Mouse (Mus musculus) hindbrain, postnatal 0 days (tissue): ENCODE results near the gene Tmem184b. TPM values are rescaled to one million over a fixed set of nuclear protein-coding genes. Genes with fewer than 3 reads are reported as not detected.
A peak's percentile ranks its signal among the peaks of the same experiment; 100 is the strongest.

Source experiments
- ATAC-seq: fragments of 200-750 bp; cut with Nextera tagmentation; 2 replicates; pipeline ENCODE4 v1.8.0; 2017; ENCODE audit warnings: mild to moderate bottlenecking, moderate TSS enrichment, moderate library complexity
- DNase-seq: peaks from one replicate; pipeline ENCODE4 v3.0.0-alpha.2; 2015; ENCODE audit warnings: low spot score
- H3K27ac ChIP-seq: fragments of 300-500 bp; sonication (generic); 2 replicates; pipeline ENCODE4 v1.5.1; 2014; ENCODE audit warnings: mild to moderate bottlenecking
- H3K27me3 ChIP-seq: fragments of 300-500 bp; sonication (generic); 2 replicates; pipeline ENCODE4 v1.6.1; 2014; ENCODE audit warnings: low read length, mixed read lengths; ENCODE audit not compliant: insufficient read depth
- H3K36me3 ChIP-seq: fragments of 300-500 bp; sonication (generic); 2 replicates; pipeline ENCODE4 v1.6.1; 2014; ENCODE audit warnings: low read length, mixed read lengths; ENCODE audit not compliant: insufficient read depth
- H3K4me1 ChIP-seq: fragments of 300-500 bp; sonication (generic); 2 replicates; pipeline ENCODE4 v1.6.1; 2014; ENCODE audit warnings: antibody characterized with exemption, low read length, mixed read lengths; ENCODE audit not compliant: insufficient read depth
- H3K4me2 ChIP-seq: fragments of 300-500 bp; sonication (generic); 2 replicates; pipeline ENCODE4 v1.6.1; 2014; ENCODE audit warnings: low read depth, mild to moderate bottlenecking, low read length, moderate library complexity, mixed read lengths
- H3K4me3 ChIP-seq: fragments of 300-500 bp; sonication (generic); 2 replicates; pipeline ENCODE4 v1.5.1; 2014; ENCODE audit warnings: low read length
- H3K9ac ChIP-seq: fragments of 300-500 bp; sonication (generic); replicated peaks from 2 replicates; pipeline ENCODE4 v1.6.1; 2014; ENCODE audit warnings: mild to moderate bottlenecking, low read length, moderate library complexity, mixed read lengths
- H3K9me3 ChIP-seq: fragments of 300-500 bp; sonication (generic); 2 replicates; pipeline ENCODE4 v1.6.1; 2016; ENCODE audit warnings: low read length, mixed read lengths
- CTCF ChIP-seq: IDR thresholded peaks from 2 replicates; pipeline ENCODE4 v1.5.1; 2016; ENCODE audit warnings: antibody characterized with exemption, control low read depth, low read depth
- WGBS: fragments of 180-500 bp; shearing (Covaris S2); extraction: QIAGEN DNeasy Blood & Tissue Kit; methylation state at CpG from one replicate; pipeline ENCODE4 v1.1.7; 2014; 5-methylcytosine and 5-hydroxymethylcytosine counted together
- polyA plus RNA-seq: library from polyadenylated mRNA; unstranded; fragments of >200 nt; fragmentation: Nextera tagmentation; extraction: Ambion mirVana; gene quantifications from 2 replicates; pipeline ENCODE4 v1.2.1, GENCODE M21; 2015
- total RNA-seq: library from RNA; depleted of rRNA; stranded (reverse); fragments of >200 nt; gene quantifications from 2 replicates; pipeline ENCODE4 v1.2.3, GENCODE M21; 2014

Tmem184b gene
- total and polyA plus RNA-seq, 2 experiments from 2014 or later, result 31.6 to 72.4 TPM

DNA sequence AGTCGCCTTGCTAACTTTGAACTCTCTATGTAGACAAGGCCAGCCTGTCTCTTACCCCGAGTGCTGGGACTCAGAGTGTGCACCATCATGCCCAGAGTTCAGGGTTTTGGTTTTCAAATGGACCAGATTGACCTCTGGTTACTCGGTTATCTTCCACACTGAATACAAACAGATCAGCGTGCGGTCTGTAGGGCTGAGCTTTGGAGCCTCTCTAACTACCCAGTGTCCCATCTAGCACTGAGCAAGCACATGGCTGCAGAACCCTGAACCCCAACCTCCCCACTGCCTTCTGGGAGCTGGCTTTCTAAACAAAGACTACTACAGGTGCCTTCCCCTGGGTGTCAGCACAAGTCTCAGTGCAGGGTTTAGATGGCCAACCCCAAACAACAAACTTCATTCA is 10.8 kb downstream of the Tmem184b start:
- H3K9me3 ChIP-seq, result no peaks in the 10 kb centered on the region
- H3K9ac ChIP-seq, result no peak overlapping the region
- no peak overlapping the region for H3K27ac ChIP-seq
- WGBS, result 84% methylated on average over 5 of the region's 5 CpGs
- no peaks in the 10 kb centered on the region for H3K36me3 ChIP-seq
- TF ChIP-seq CTCF, result no peak
- ATAC-seq (no peak), DNase-seq (no peak)
- H3K4me3 ChIP-seq, result no peak overlapping the region
- H3K27me3 ChIP-seq, result no peaks in the 10 kb centered on the region
- no peak overlapping the region for H3K4me2 ChIP-seq
- H3K4me1 ChIP-seq, result peaks cover 5% of the 10 kb centered on the region; the same call in 1 of the 2 replicates

DNA sequence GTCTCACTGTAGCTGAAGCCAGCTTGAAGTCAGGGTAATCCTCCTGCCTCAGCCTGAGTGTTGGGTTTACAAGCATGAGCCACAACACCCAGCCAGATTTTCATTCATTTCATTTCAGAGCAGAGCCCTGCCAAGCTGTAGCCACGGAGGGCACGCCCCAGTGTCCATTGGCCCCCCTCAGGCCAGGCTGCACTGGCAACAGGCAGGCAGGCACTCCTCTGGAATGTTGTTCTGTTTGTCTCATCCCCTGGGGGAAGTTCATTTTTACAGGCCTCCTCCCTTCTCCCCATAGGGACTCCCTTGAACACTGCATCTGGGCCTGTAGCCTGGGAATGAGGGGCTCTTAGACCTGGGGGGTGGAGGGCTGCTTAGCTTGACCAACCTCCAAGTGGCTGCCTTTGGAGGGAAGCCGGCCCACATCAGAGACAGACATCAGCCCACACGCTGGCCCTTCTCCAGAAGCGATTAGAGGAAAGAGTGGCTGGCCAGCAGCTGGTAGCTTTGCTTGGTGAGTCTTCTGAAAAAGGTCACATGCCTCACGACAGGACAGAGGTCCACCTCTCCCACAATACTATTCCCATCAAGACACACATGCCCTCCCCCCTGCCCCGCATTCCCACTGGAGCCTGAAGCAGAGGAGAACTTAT is 11.8 kb downstream of the Tmem184b start:
- Histone ChIP-seq H3K27ac (no peak overlapping the region; the same call in 1 of the 2 replicates), H3K36me3 (no peaks in the 10 kb centered on the region), H3K9ac (no peak overlapping the region), H3K9me3 (no peaks in the 10 kb centered on the region), H3K4me1 (peaks cover 5% of the 10 kb centered on the region; the same call in 1 of the 2 replicates), H3K4me3 (no peak overlapping the region), H3K27me3 (no peaks in the 10 kb centered on the region), H3K4me2 (no peak overlapping the region)
- 20% methylated on average over 7 of the region's 7 CpGs for WGBS
- no peak for TF ChIP-seq CTCF
- peak; percentile 62 for ATAC-seq
- peak; percentile 69 for DNase-seq

DNA sequence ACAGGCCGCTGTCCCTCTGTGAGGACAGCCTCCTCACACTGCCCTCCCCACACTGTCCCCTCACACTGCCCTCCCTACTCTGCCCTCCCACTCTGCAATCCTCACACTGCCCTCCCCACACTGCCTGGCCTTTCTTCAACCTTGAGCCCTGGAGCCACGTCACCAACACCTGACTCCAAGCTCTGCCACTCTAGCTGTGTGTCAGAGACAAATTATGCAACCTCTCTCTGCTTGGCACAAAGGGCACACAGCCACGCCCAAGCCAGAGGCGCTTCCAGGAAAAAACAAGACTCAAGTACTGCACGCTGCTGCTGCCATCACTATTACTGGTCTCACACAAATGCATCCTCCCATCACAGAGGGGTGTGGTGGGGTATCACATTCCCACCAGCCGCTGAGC is 12.9 kb downstream of the Tmem184b start:
- no peaks in the 10 kb centered on the region for H3K36me3 ChIP-seq
- TF ChIP-seq CTCF, result no peak
- no peak overlapping the region for H3K4me3 ChIP-seq
- H3K4me2 ChIP-seq, result no peak overlapping the region
- WGBS, result 76% methylated on average over 6 of the region's 6 CpGs
- H3K4me1 ChIP-seq, result peaks cover 5% of the 10 kb centered on the region; the same call in 1 of the 2 replicates
- no peak overlapping the region for H3K27ac ChIP-seq
- ATAC-seq (no peak), DNase-seq (no peak)
- no peaks in the 10 kb centered on the region for H3K27me3 ChIP-seq
- no peaks in the 10 kb centered on the region for H3K9me3 ChIP-seq
- no peak overlapping the region for H3K9ac ChIP-seq

DNA sequence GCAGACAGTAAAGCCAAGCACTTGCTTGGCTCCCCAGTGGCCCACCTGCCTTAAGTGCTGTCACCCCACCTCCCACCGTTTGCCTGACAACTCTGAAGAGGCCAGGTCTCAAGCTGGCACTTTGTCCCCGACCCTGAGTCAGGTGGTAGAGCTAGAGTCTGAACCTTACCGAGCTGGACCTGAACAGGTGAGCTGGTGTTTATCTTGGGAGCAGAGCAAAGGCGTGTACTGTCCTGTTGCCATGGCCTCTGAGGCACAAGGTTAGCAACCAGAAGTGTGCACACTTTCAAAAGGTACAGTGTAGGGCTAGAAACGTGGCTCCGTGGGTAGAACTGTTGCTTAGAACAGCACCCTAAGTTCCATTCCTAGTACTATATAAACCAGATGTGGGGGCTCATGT is 15.2 kb downstream of the Tmem184b start:
- no peak overlapping the region for H3K4me2 ChIP-seq

DNA sequence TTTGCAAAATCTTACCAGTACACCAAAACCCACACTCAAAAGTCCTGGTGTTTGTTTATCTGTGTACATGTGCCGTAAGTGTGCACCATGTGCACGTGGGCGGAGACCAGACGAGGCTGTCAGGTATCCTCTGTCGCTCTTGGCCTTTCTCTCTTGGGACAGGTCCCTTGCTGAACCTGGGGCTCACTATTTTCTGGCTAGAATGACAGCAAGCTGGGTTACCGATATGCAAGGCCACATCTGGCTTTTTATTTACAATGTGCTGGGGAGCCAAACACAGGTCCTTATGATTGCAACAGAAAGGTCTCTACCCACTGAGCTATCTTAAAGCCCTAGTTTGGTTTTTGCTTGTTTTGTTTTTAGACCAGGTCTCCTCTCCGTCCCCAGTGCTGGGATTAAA is 15.8 kb downstream of the Tmem184b start:
- Histone ChIP-seq H3K27ac (no peak overlapping the region), H3K27me3 (no peaks in the 10 kb centered on the region), H3K9me3 (no peaks in the 10 kb centered on the region), H3K36me3 (no peaks in the 10 kb centered on the region), H3K9ac (no peak overlapping the region), H3K4me2 (no peak overlapping the region), H3K4me1 (peaks cover 5% of the 10 kb centered on the region; the same call in 1 of the 2 replicates), H3K4me3 (no peak overlapping the region)
- no peak for DNase-seq
- TF ChIP-seq CTCF, result no peak
- WGBS, result 79% methylated on average over 7 of the region's 7 CpGs
- no peak for ATAC-seq

More for the DNA sequence above, 15.2 kb downstream of the Tmem184b start:
- DNase-seq (no peak), ATAC-seq (no peak)
- Histone ChIP-seq H3K9ac (no peak overlapping the region), H3K27ac (no peak overlapping the region), H3K27me3 (no peaks in the 10 kb centered on the region), H3K9me3 (no peaks in the 10 kb centered on the region), H3K36me3 (no peaks in the 10 kb centered on the region), H3K4me1 (peaks cover 5% of the 10 kb centered on the region; the same call in 1 of the 2 replicates), H3K4me3 (no peak overlapping the region)
- TF ChIP-seq CTCF, result no peak
- WGBS, result 79% methylated on average over 6 of the region's 6 CpGs

DNA sequence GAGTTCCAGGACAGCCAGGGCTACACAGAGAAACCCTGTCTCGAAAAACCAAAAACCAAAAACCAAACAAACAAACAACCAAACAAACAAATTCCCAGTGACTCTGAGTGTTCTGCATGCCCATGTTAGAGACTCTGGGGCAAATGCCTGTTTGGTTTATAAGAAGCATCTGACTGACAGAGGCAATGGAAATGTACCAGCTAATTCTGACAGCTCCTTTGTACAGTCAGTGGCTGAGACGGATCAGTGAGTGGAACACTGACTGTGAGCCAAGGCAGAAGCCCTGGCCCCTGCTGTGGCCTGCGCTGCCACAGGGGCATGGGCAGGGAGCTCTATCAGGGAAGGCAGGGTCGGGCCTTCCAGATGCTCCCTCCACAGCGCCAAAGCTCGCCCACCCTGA is 16.3 kb downstream of the Tmem184b start:
- no peak for DNase-seq
- Histone ChIP-seq H3K4me1 (0 out of 2 replicates have a peak, but pooled peaks cover 5% of the 10 kb centered on the region), H3K4me2 (no peak overlapping the region), H3K27me3 (no peaks in the 10 kb centered on the region), H3K9me3 (no peaks in the 10 kb centered on the region), H3K9ac (no peak overlapping the region), H3K4me3 (no peak overlapping the region), H3K27ac (no peak overlapping the region), H3K36me3 (no peaks in the 10 kb centered on the region)
- 53% methylated on average over 6 of the region's 6 CpGs for WGBS
- no peak for ATAC-seq
- TF ChIP-seq CTCF, result no peak

DNA sequence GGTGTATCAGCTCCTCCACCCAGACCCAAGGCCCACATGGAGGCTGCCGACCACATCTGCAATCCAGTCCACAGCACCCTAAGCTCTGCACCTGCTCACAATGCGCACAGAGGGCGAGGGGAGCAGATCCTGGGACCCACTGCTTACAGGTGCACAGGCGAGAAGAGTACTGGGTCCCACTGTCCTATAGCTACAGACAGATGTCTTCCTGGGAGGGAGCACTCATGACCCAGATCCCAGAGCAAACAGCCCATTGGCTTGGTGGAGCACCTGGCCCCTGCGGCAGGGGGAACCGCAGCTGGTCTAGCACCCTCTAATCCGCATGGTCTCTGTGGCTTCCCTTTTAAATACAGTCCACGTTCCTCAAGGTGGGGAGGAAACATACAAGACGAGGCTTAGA is 21.7 kb downstream of the Tmem184b start:
- no peak overlapping the region for H3K4me3 ChIP-seq
- WGBS, result 85% methylated on average over 9 of the region's 9 CpGs
- ATAC-seq, result no peak
- H3K4me1 ChIP-seq, result peaks cover 3% of the 10 kb centered on the region; the same call in 1 of the 2 replicates
- DNase-seq, result no peak
- TF ChIP-seq CTCF, result no peak
- peaks cover 12% of the 10 kb centered on the region; the same call in 1 of the 2 replicates for H3K36me3 ChIP-seq
- no peak overlapping the region for H3K9ac ChIP-seq
- no peak overlapping the region for H3K4me2 ChIP-seq
- H3K9me3 ChIP-seq, result no peaks in the 10 kb centered on the region
- H3K27me3 ChIP-seq, result no peaks in the 10 kb centered on the region
- no peak overlapping the region for H3K27ac ChIP-seq
